Mouse (Mus musculus) myocyte (in vitro differentiated cells): ENCODE data around the gene Rnaseh1. TPM values are rescaled to one million over a fixed set of nuclear protein-coding genes. Genes with fewer than 3 reads are reported as not detected.

ENCODE experiments used
- H3K27me3 ChIP-seq: one replicate; pipeline ENCODE4 v1.6.1; 2011; ENCODE audit not compliant: control insufficient read depth, insufficient read depth, insufficient read length
- H3K36me3 ChIP-seq: one replicate; pipeline ENCODE4 v1.6.1; 2011; ENCODE audit not compliant: control insufficient read depth, insufficient read depth
- H3K4me2 ChIP-seq: one replicate; pipeline ENCODE4 v1.6.1; 2011; ENCODE audit warnings: low read depth, control low read depth
- H3K4me3 ChIP-seq: one replicate; pipeline ENCODE4 v1.5.1; 2011; ENCODE audit warnings: mild to moderate bottlenecking, control low read depth, moderate library complexity
- H3K79me2 ChIP-seq: one replicate; pipeline ENCODE4 v1.6.1; 2011; ENCODE audit not compliant: control insufficient read depth, insufficient read depth
- H3ac ChIP-seq: one replicate; pipeline ENCODE4 v1.6.1; 2011; ENCODE audit not compliant: control insufficient read depth, insufficient read length
- CEBPB ChIP-seq: IDR thresholded peaks from 2 replicates; pipeline ENCODE4 v1.6.1; 2011; ENCODE audit warnings: mild to moderate bottlenecking, moderate library complexity; ENCODE audit not compliant: poor library complexity, insufficient read depth, severe bottlenecking
- E2F4 ChIP-seq: IDR thresholded peaks from one replicate; pipeline ENCODE4 v1.6.1; 2011; ENCODE audit warnings: mild to moderate bottlenecking, control low read depth, moderate library complexity; ENCODE audit not compliant: insufficient read depth
- MAX ChIP-seq: IDR thresholded peaks from one replicate; pipeline ENCODE4 v1.6.1; 2011; ENCODE audit warnings: low read depth, mild to moderate bottlenecking, control low read depth
- MYOD1 ChIP-seq, 3 experiments: IDR thresholded peaks; one replicate each; pipeline ENCODE4 v1.6.1; 2011; ENCODE audit warnings: control low read depth in 2 of 3, low read depth in 2 of 3, mild to moderate bottlenecking in 2 of 3, moderate library complexity in 1 of 3; ENCODE audit not compliant: insufficient read length in 2 of 3, control insufficient read depth in 1 of 3
- MYOG ChIP-seq, 3 experiments: IDR thresholded peaks; one replicate each; pipeline ENCODE4 v1.6.1; 2011; ENCODE audit warnings: control low read depth in 2 of 3, low read depth in 2 of 3, mild to moderate bottlenecking in 2 of 3; ENCODE audit not compliant: insufficient read length in 2 of 3, control insufficient read depth in 1 of 3, insufficient read depth in 1 of 3
- POLR2A ChIP-seq: IDR thresholded peaks from one replicate; pipeline ENCODE4 v1.6.1; 2011; ENCODE audit warnings: low read depth, mild to moderate bottlenecking, control low read depth, moderate library complexity; ENCODE audit not compliant: insufficient read length
- POLR2AphosphoS2 ChIP-seq: IDR thresholded peaks from one replicate; pipeline ENCODE4 v1.6.1; 2011; ENCODE audit warnings: low read depth, control low read depth; ENCODE audit not compliant: insufficient read length
- REST ChIP-seq: IDR thresholded peaks from one replicate; pipeline ENCODE4 v1.6.1; 2011; ENCODE audit warnings: mild to moderate bottlenecking, control low read depth, moderate library complexity; ENCODE audit not compliant: insufficient read depth, insufficient read length
- SRF ChIP-seq: IDR thresholded peaks from one replicate; pipeline ENCODE4 v1.6.1; 2011; ENCODE audit warnings: low read depth; ENCODE audit not compliant: control insufficient read depth, insufficient read length
- TCF12 ChIP-seq: IDR thresholded peaks from one replicate; pipeline ENCODE4 v1.6.1; 2011; ENCODE audit warnings: mild to moderate bottlenecking, control low read depth; ENCODE audit not compliant: poor library complexity, insufficient read depth, severe bottlenecking
- TCF3 ChIP-seq: IDR thresholded peaks from one replicate; pipeline ENCODE4 v1.6.1; 2011; ENCODE audit warnings: low read depth, control low read depth; ENCODE audit not compliant: insufficient read length
- USF1 ChIP-seq: IDR thresholded peaks from one replicate; pipeline ENCODE4 v1.6.1; 2011; ENCODE audit warnings: low read depth, mild to moderate bottlenecking, control low read depth, moderate library complexity
- polyA plus RNA-seq: library from polyadenylated mRNA; unstranded; fragments of >200 nt; fragmentation: generic; extraction: Trizol; gene quantifications from one replicate; pipeline ENCODE4 v1.2.1, GENCODE M21; 2012; ENCODE audit warnings: missing spikeins

The Rnaseh1 gene
- polyA plus RNA-seq, 1 experiment, result 8.7 TPM

- H3K36me3 ChIP-seq, result no peaks in the 10 kb centered on the region
- H3ac ChIP-seq, result no peak overlapping the region
- no peak overlapping the region for H3K4me3 ChIP-seq
- no peak overlapping the region for H3K4me2 ChIP-seq
- no peaks in the 10 kb centered on the region for H3K27me3 ChIP-seq
- TF ChIP-seq USF1, result no peak
- no peak for TF ChIP-seq POLR2AphosphoS2
- no peak for TF ChIP-seq SRF
- no peak for TF ChIP-seq POLR2A
- no peak for TF ChIP-seq MYOD1 (IDR thresholded peaks at IDR 0.05; ENCODE audit: control insufficient read depth in 1 of 3, insufficient read length in 2 of 3, low read depth in 2 of 3)
- no peak for TF ChIP-seq MYOG (IDR thresholded peaks at IDR 0.05; ENCODE audit: control insufficient read depth in 1 of 3, insufficient read depth in 1 of 3, insufficient read length in 2 of 3, low read depth in 2 of 3)
- TF ChIP-seq E2F4, result no peak
- TF ChIP-seq MAX, result no peak
- TF ChIP-seq CEBPB, result no peak
- no peak for TF ChIP-seq TCF12
- TF ChIP-seq REST, result no peak
- TF ChIP-seq TCF3, result no peak
- no peaks in the 10 kb centered on the region for H3K79me2 ChIP-seq
Observed at GRCm38 (mm10) chr12:28688996-28689395, 39.6 kb downstream of the Rnaseh1 start.

GRCm38 (mm10) chr12:28690730-28691129 is 41.3 kb downstream of the Rnaseh1 start:
- Histone ChIP-seq H3ac (no peak overlapping the region), H3K4me3 (no peak overlapping the region), H3K79me2 (no peaks in the 10 kb centered on the region), H3K4me2 (no peak overlapping the region), H3K27me3 (no peaks in the 10 kb centered on the region), H3K36me3 (peaks cover 5% of the 10 kb centered on the region)
- TF ChIP-seq POLR2AphosphoS2 (no peak), MYOG (IDR thresholded peaks at IDR 0.05; ENCODE audit: control insufficient read depth in 1 of 3, insufficient read depth in 1 of 3, insufficient read length in 2 of 3, low read depth in 2 of 3) (no peak), TCF12 (no peak), CEBPB (no peak)

GRCm38 (mm10) chr12:28693738-28694137 is 44.3 kb downstream of the Rnaseh1 start:
- no peak overlapping the region for H3ac ChIP-seq
- no peak overlapping the region for H3K4me2 ChIP-seq
- TF ChIP-seq POLR2AphosphoS2, result no peak
- TF ChIP-seq TCF3, result no peak
- TF ChIP-seq POLR2A, result no peak
- no peak for TF ChIP-seq E2F4
- TF ChIP-seq REST, result no peak
- no peak for TF ChIP-seq MYOD1 (IDR thresholded peaks at IDR 0.05; ENCODE audit: control insufficient read depth in 1 of 3, insufficient read length in 2 of 3, low read depth in 2 of 3)
- no peak for TF ChIP-seq CEBPB
- H3K4me3 ChIP-seq, result no peak overlapping the region
- H3K27me3 ChIP-seq, result no peaks in the 10 kb centered on the region
- peaks cover 5% of the 10 kb centered on the region for H3K36me3 ChIP-seq
- no peaks in the 10 kb centered on the region for H3K79me2 ChIP-seq

- H3K27me3 ChIP-seq, result no peaks in the 10 kb centered on the region
- no peak for TF ChIP-seq CEBPB
- no peak for TF ChIP-seq POLR2AphosphoS2
- no peak for TF ChIP-seq POLR2A
- no peak for TF ChIP-seq TCF3
- TF ChIP-seq USF1, result no peak
- peaks cover 5% of the 10 kb centered on the region for H3K36me3 ChIP-seq
- H3ac ChIP-seq, result no peak overlapping the region
- H3K4me2 ChIP-seq, result no peak overlapping the region
- H3K4me3 ChIP-seq, result no peak overlapping the region
- no peaks in the 10 kb centered on the region for H3K79me2 ChIP-seq
Observed at GRCm38 (mm10) chr12:28694231-28694630, 44.8 kb downstream of the Rnaseh1 start.

GRCm38 (mm10) chr12:28694776-28695175 is 45.4 kb downstream of the Rnaseh1 start:
- H3K4me3 ChIP-seq, result no peak overlapping the region
- no peaks in the 10 kb centered on the region for H3K27me3 ChIP-seq
- peaks cover 5% of the 10 kb centered on the region for H3K36me3 ChIP-seq
- no peaks in the 10 kb centered on the region for H3K79me2 ChIP-seq
- TF ChIP-seq REST, result no peak
- TF ChIP-seq POLR2A, result no peak
- TF ChIP-seq TCF3, result no peak
- no peak for TF ChIP-seq MYOG (IDR thresholded peaks at IDR 0.05; ENCODE audit: control insufficient read depth in 1 of 3, insufficient read depth in 1 of 3, insufficient read length in 2 of 3, low read depth in 2 of 3)
- TF ChIP-seq MAX, result no peak
- TF ChIP-seq TCF12, result no peak
- no peak for TF ChIP-seq SRF
- no peak overlapping the region for H3K4me2 ChIP-seq
- no peak overlapping the region for H3ac ChIP-seq
